Comparison of ENCODE assay signal across 21 mouse cellular contexts in genomic region chr12:70263721-70264120, GRCm38 (mm10). TPM values are rescaled to one million over a fixed set of nuclear protein-coding genes. Genes with fewer than 3 reads are reported as not detected.
DNase-seq lines count a peak whose midpoint lies in the region; ATAC-seq lines count a peak whose summit lies in the region.
"Had no signal": no experiment of that assay in that cellular context is flagged by ENCODE, and none has a peak within 500 bp of the region (broad histone marks: within the 10 kb centered on the region; RNA-seq: fewer than 3 reads in every experiment).

No protein-coding gene starts in this region.

- H3K27ac ChIP-seq in midbrain, embryonic 10.5 days (replicated peaks) = no peak overlapping the region
- no peak overlapping the region for H3K27ac ChIP-seq in midbrain, embryonic 16.5 days (ENCODE audit: low read length)
- H3K27ac ChIP-seq in embryonic facial prominence, embryonic 11.5 days (replicated peaks; ENCODE audit: low read depth, low read length) = no peak overlapping the region
- H3K27ac ChIP-seq in limb, embryonic 10.5 days = no peak overlapping the region
- H3K27ac ChIP-seq: embryonic facial prominence, embryonic 15.5 days; forebrain, embryonic 15.5 days; kidney, embryonic 15.5 days; midbrain, embryonic 12.5 days; neural tube, embryonic 12.5 days; stomach, embryonic 15.5 days had no signal

- WGBS in midbrain, embryonic 10.5 days = 23% methylated on average over 7 of the region's 7 CpGs
- WGBS in midbrain, embryonic 16.5 days = 30% methylated on average over 7 of the region's 7 CpGs
- 26% methylated on average over 7 of the region's 7 CpGs for WGBS in embryonic facial prominence, embryonic 11.5 days
- WGBS in limb, embryonic 10.5 days = 47% methylated on average over 7 of the region's 7 CpGs

- peaks cover 24% of the 10 kb centered on the region for H3K36me3 ChIP-seq in midbrain, embryonic 10.5 days
- peaks cover 11% of the 10 kb centered on the region; the same call in 1 of the 2 replicates for H3K36me3 ChIP-seq in midbrain, embryonic 16.5 days (ENCODE audit: control insufficient read depth, insufficient read depth, low read length)
- H3K36me3 ChIP-seq in embryonic facial prominence, embryonic 11.5 days (replicated peaks; ENCODE audit: control insufficient read depth, insufficient read depth, low read depth, low read length) = no peaks in the 10 kb centered on the region
- H3K36me3 ChIP-seq in limb, embryonic 10.5 days = no peaks in the 10 kb centered on the region
- H3K36me3 ChIP-seq: embryonic facial prominence, embryonic 15.5 days; kidney, embryonic 15.5 days; stomach, embryonic 15.5 days had no signal

- H3K4me2 ChIP-seq in midbrain, embryonic 16.5 days (ENCODE audit: low read length) = no peak overlapping the region
- no peak overlapping the region for H3K4me2 ChIP-seq in embryonic facial prominence, embryonic 11.5 days (ENCODE audit: low read depth, low read length)
- H3K4me2 ChIP-seq: embryonic facial prominence, embryonic 15.5 days; forebrain, embryonic 15.5 days; kidney, embryonic 15.5 days; midbrain, embryonic 12.5 days; neural tube, embryonic 12.5 days; stomach, embryonic 15.5 days had no signal

- no peak overlapping the region for H3K9ac ChIP-seq in midbrain, embryonic 16.5 days (ENCODE audit: low read depth, low read length)
- no peak overlapping the region for H3K9ac ChIP-seq in embryonic facial prominence, embryonic 11.5 days (replicated peaks; ENCODE audit: low read length)
- H3K9ac ChIP-seq: embryonic facial prominence, embryonic 15.5 days; forebrain, embryonic 15.5 days; kidney, embryonic 15.5 days; midbrain, embryonic 12.5 days; neural tube, embryonic 12.5 days; stomach, embryonic 15.5 days had no signal

- H3K4me3 ChIP-seq in midbrain, embryonic 10.5 days = no peak overlapping the region
- no peak overlapping the region for H3K4me3 ChIP-seq in midbrain, embryonic 16.5 days (ENCODE audit: low read depth, low read length)
- no peak overlapping the region for H3K4me3 ChIP-seq in embryonic facial prominence, embryonic 11.5 days (ENCODE audit: low read depth, low read length)
- H3K4me3 ChIP-seq in limb, embryonic 10.5 days = no peak overlapping the region
- H3K4me3 ChIP-seq: embryonic facial prominence, embryonic 15.5 days; forebrain, embryonic 15.5 days; kidney, embryonic 15.5 days; midbrain, embryonic 12.5 days; neural tube, embryonic 12.5 days; stomach, embryonic 15.5 days had no signal

- no peaks in the 10 kb centered on the region for H3K9me3 ChIP-seq in midbrain, embryonic 10.5 days (replicated peaks)
- H3K9me3 ChIP-seq in midbrain, embryonic 16.5 days (replicated peaks; ENCODE audit: control insufficient read depth, low read length, poor library complexity, severe bottlenecking) = no peaks in the 10 kb centered on the region
- no peaks in the 10 kb centered on the region for H3K9me3 ChIP-seq in embryonic facial prominence, embryonic 11.5 days (replicated peaks; ENCODE audit: control insufficient read depth, low read length)
- no peaks in the 10 kb centered on the region for H3K9me3 ChIP-seq in limb, embryonic 10.5 days (replicated peaks)
- H3K9me3 ChIP-seq: embryonic facial prominence, embryonic 15.5 days; forebrain, embryonic 15.5 days; kidney, embryonic 15.5 days; midbrain, embryonic 12.5 days; neural tube, embryonic 12.5 days; stomach, embryonic 15.5 days had no signal

- no peak for ATAC-seq in midbrain, embryonic 16.5 days
- no peak for ATAC-seq in embryonic facial prominence, embryonic 11.5 days (replicated peaks; ENCODE audit: insufficient number of reproducible peaks, low FRiP score, low TSS enrichment, low read depth)
- ATAC-seq: forebrain, embryonic 15.5 days had no signal

- peaks cover 30% of the 10 kb centered on the region for H3K4me1 ChIP-seq in midbrain, embryonic 10.5 days
- no peaks in the 10 kb centered on the region for H3K4me1 ChIP-seq in midbrain, embryonic 16.5 days (ENCODE audit: control insufficient read depth, insufficient read depth, low read length)
- H3K4me1 ChIP-seq in embryonic facial prominence, embryonic 11.5 days (ENCODE audit: control insufficient read depth, insufficient read depth, low read length) = no peaks in the 10 kb centered on the region
- peaks cover 27% of the 10 kb centered on the region for H3K4me1 ChIP-seq in limb, embryonic 10.5 days
- H3K4me1 ChIP-seq: forebrain, embryonic 15.5 days; neural tube, embryonic 12.5 days; stomach, embryonic 15.5 days had no signal

- DNase-seq in midbrain, embryonic 10.5 days (ENCODE audit: low spot score) = peak; percentile 27
- peak; percentile 78 for DNase-seq in embryo, embryonic 10.5 days (ENCODE audit: low spot score)
- DNase-seq in embryonic facial prominence, embryonic 11.5 days (ENCODE audit: low spot score) = peak; percentile 58
- no peak for DNase-seq in limb, embryonic 10.5 days (ENCODE audit: low spot score)
- no peak for DNase-seq in gastrocnemius, postnatal 10 days
- DNase-seq in right cerebral cortex, postnatal 10 days (ENCODE audit: low spot score in 2 of 2) = no peak
- DNase-seq: adrenal gland, postnatal 14 days; cerebellum, adult 2 months; cerebellum, postnatal 36 days; gastrocnemius, postnatal 25 days; kidney, adult 11 months; kidney, postnatal 4 days; lung, postnatal 10 days; thymus, postnatal 25 days had no signal

- peaks cover 43% of the 10 kb centered on the region for H3K27me3 ChIP-seq in midbrain, embryonic 10.5 days (ENCODE audit: low read depth, poor library complexity, severe bottlenecking)
- H3K27me3 ChIP-seq in midbrain, embryonic 16.5 days (ENCODE audit: control insufficient read depth, insufficient read depth, low read depth, low read length) = no peaks in the 10 kb centered on the region
- no peaks in the 10 kb centered on the region for H3K27me3 ChIP-seq in embryonic facial prominence, embryonic 11.5 days (ENCODE audit: control insufficient read depth, insufficient read depth, low read length)
- H3K27me3 ChIP-seq in limb, embryonic 10.5 days (ENCODE audit: low read depth, poor library complexity, severe bottlenecking) = no peaks in the 10 kb centered on the region
- H3K27me3 ChIP-seq: embryonic facial prominence, embryonic 15.5 days; forebrain, embryonic 15.5 days; kidney, embryonic 15.5 days; midbrain, embryonic 12.5 days; neural tube, embryonic 12.5 days; stomach, embryonic 15.5 days had no signal

RNA-seq across cellular contexts. Expression of gene Pygl, which starts 32.4 kb away (rescaled TPM):
- polyA plus RNA-seq in midbrain, embryonic 10.5 days (2016; fragmentation: Nextera tagmentation; extraction: Ambion mirVana) = 9.7 and 10.9 TPM in 2 replicates
- 8.0 and 8.9 TPM in 2 replicates for polyA plus RNA-seq in midbrain, embryonic 16.5 days (2015; fragmentation: Nextera tagmentation; extraction: Ambion mirVana)
- polyA plus RNA-seq in embryonic facial prominence, embryonic 11.5 days (2014; fragmentation: Nextera tagmentation; extraction: Ambion mirVana) = 10.7 and 11.2 TPM in 2 replicates
- 5.4 and 5.5 TPM in 2 replicates for polyA plus RNA-seq in limb, embryonic 10.5 days (2016; fragmentation: Nextera tagmentation; extraction: Ambion mirVana)
- 1 to 10 TPM; 3.3 to 5.5 TPM for total RNA-seq in gastrocnemius, postnatal 10 days (2021)

Comparison
In these comparisons a context has a peak if more than half of its experiments do, and no peak if none do; other contexts are left out.
1. DNase-seq: peak in midbrain, embryonic 10.5 days (single experiment), embryo, embryonic 10.5 days (single experiment) and embryonic facial prominence, embryonic 11.5 days (single experiment); none in limb, embryonic 10.5 days (single experiment), gastrocnemius, postnatal 10 days (single experiment) and right cerebral cortex, postnatal 10 days (0 of 2).